Mouse (Mus musculus) brown adipose tissue, adult 24 weeks (tissue): ENCODE measurements around the gene Slc4a2. TPM values are rescaled to one million over a fixed set of nuclear protein-coding genes. Genes with fewer than 3 reads are reported as not detected.
A peak's percentile ranks its signal among the peaks of the same experiment; 100 is the strongest.

ENCODE experiments used
- H3K27ac ChIP-seq: fragments of 200-500 bp; replicated peaks from 2 replicates; pipeline ENCODE4 v1.5.1; 2012; ENCODE audit warnings: low read depth, mild to moderate bottlenecking, low read length
- H3K4me1 ChIP-seq: fragments of 200-500 bp; 2 replicates; pipeline ENCODE4 v1.6.1; 2012; ENCODE audit warnings: low read length, mixed read lengths; ENCODE audit not compliant: control insufficient read depth, insufficient read depth, insufficient read length
- H3K4me3 ChIP-seq: fragments of 200-500 bp; 2 replicates; pipeline ENCODE4 v1.5.1; 2012; ENCODE audit warnings: low read depth, mild to moderate bottlenecking, low read length, moderate library complexity; ENCODE audit not compliant: insufficient read depth
- polyA plus RNA-seq: library from polyadenylated mRNA; stranded (reverse); fragments of >200 nt; gene quantifications from 2 replicates; pipeline ENCODE4 v1.2.4, GENCODE M21; 2012; ENCODE audit not compliant: missing spikeins, insufficient read depth, insufficient read length

Slc4a2 gene
- polyA plus RNA-seq, 1 experiment = 8.2 TPM

GRCm38 (mm10) chr5:24408651-24409050, 15.0 kb upstream of the Slc4a2 start:
- Histone ChIP-seq H3K4me1 (no peaks in the 10 kb centered on the region; the same call in 1 of the 2 replicates), H3K27ac (no peak overlapping the region)

GRCm38 (mm10) chr5:24409466-24409865, 14.2 kb upstream of the Slc4a2 start:
- peaks cover 2% of the 10 kb centered on the region; the same call in 1 of the 2 replicates for H3K4me1 ChIP-seq
- H3K27ac ChIP-seq = no peak overlapping the region
- no peak overlapping the region for H3K4me3 ChIP-seq

More at GRCm38 (mm10) chr5:24408651-24409050, 15.0 kb upstream of the Slc4a2 start:
- no peak overlapping the region for H3K4me3 ChIP-seq

- Histone ChIP-seq H3K4me1 (peaks cover 2% of the 10 kb centered on the region; the same call in 1 of the 2 replicates), H3K27ac (no peak overlapping the region), H3K4me3 (no peak overlapping the region)
Observed at GRCm38 (mm10) chr5:24412063-24412462, 11.6 kb upstream of the Slc4a2 start.

GRCm38 (mm10) chr5:24413042-24413693, 10.5 kb upstream of the Slc4a2 start, which contains the start of gene Asic3:
Gene Asic3, plus strand, starts transcription at chr5:24413392.
- Histone ChIP-seq H3K4me3 (no peak within 1 kb of the TSS), H3K27ac (no peak within 1 kb of the TSS), H3K4me1 (peaks cover 2% of the 10 kb centered on the region; the same call in 1 of the 2 replicates)

GRCm38 (mm10) chr5:24413938-24414337, 9.7 kb upstream of the Slc4a2 start:
- Histone ChIP-seq H3K4me1 (peaks cover 2% of the 10 kb centered on the region; the same call in 1 of the 2 replicates), H3K4me3 (no peak overlapping the region), H3K27ac (no peak overlapping the region)

- H3K4me3 ChIP-seq = no peak overlapping the region
- peaks cover 2% of the 10 kb centered on the region; the same call in 1 of the 2 replicates for H3K4me1 ChIP-seq
- H3K27ac ChIP-seq = no peak overlapping the region
Observed at GRCm38 (mm10) chr5:24416222-24416736, 7.4 kb upstream of the Slc4a2 start.

- Histone ChIP-seq H3K4me1 (peaks cover 2% of the 10 kb centered on the region; the same call in 1 of the 2 replicates), H3K4me3 (no peak overlapping the region), H3K27ac (no peak overlapping the region)
Observed at GRCm38 (mm10) chr5:24417587-24417986, 6.0 kb upstream of the Slc4a2 start.

- no peaks in the 10 kb centered on the region; the same call in 1 of the 2 replicates for H3K4me1 ChIP-seq
- no peak overlapping the region for H3K27ac ChIP-seq
- no peak overlapping the region for H3K4me3 ChIP-seq
Observed at GRCm38 (mm10) chr5:24420381-24420780, 3.3 kb upstream of the Slc4a2 start.

- Histone ChIP-seq H3K4me3 (peak overlapping the region; percentile 89), H3K4me1 (0 out of 2 replicates have a peak, but pooled peaks cover 6% of the 10 kb centered on the region), H3K27ac (peak overlapping the region; percentile 99)
Observed at GRCm38 (mm10) chr5:24424004-24424781, 556 bp downstream of the Slc4a2 start.

GRCm38 (mm10) chr5:24424861-24425411, 1.3 kb downstream of the Slc4a2 start:
- 0 out of 2 replicates have a peak, but pooled peaks cover 6% of the 10 kb centered on the region for H3K4me1 ChIP-seq
- H3K27ac ChIP-seq = peak overlapping the region; percentile 99
- H3K4me3 ChIP-seq = peak overlapping the region; percentile 89

GRCm38 (mm10) chr5:24425421-24426036, 1.9 kb downstream of the Slc4a2 start:
- H3K27ac ChIP-seq = peak overlapping the region; percentile 56
- H3K4me3 ChIP-seq = peak overlapping the region; percentile 89
- H3K4me1 ChIP-seq = 0 out of 2 replicates have a peak, but pooled peaks cover 6% of the 10 kb centered on the region

GRCm38 (mm10) chr5:24426037-24426432, 2.4 kb downstream of the Slc4a2 start:
- Histone ChIP-seq H3K4me1 (0 out of 2 replicates have a peak, but pooled peaks cover 6% of the 10 kb centered on the region), H3K4me3 (peak overlapping the region; percentile 89), H3K27ac (no peak overlapping the region)

GRCm38 (mm10) chr5:24426556-24427284, 3.1 kb downstream of the Slc4a2 start:
- H3K4me3 ChIP-seq = peak overlapping the region; percentile 89; the same call in 1 of the 2 replicates
- H3K4me1 ChIP-seq = 0 out of 2 replicates have a peak, but pooled peaks cover 6% of the 10 kb centered on the region
- no peak overlapping the region for H3K27ac ChIP-seq

- no peak overlapping the region for H3K27ac ChIP-seq
- no peak overlapping the region for H3K4me3 ChIP-seq
- H3K4me1 ChIP-seq = 0 out of 2 replicates have a peak, but pooled peaks cover 6% of the 10 kb centered on the region
Observed at GRCm38 (mm10) chr5:24427285-24427633, 3.6 kb downstream of the Slc4a2 start.
